Mouse (Mus musculus) G1E (cell line): ENCODE data around the gene Grk2.

Source experiments
- CTCF ChIP-seq: IDR thresholded peaks from 2 replicates; pipeline ENCODE4 v1.5.1; 2012; ENCODE audit warnings: low read depth, low read length, inconsistent platforms, mixed read lengths
- GATA2 ChIP-seq: IDR thresholded peaks from 2 replicates; pipeline ENCODE4 v1.6.1; 2012; ENCODE audit warnings: low read depth, low read length, inconsistent platforms, borderline replicate concordance
- TAL1 ChIP-seq: conservative IDR thresholded peaks from 2 replicates; pipeline ENCODE4 v1.6.1; 2012; ENCODE audit warnings: low read depth, low read length, inconsistent platforms, mixed read lengths

DNA sequence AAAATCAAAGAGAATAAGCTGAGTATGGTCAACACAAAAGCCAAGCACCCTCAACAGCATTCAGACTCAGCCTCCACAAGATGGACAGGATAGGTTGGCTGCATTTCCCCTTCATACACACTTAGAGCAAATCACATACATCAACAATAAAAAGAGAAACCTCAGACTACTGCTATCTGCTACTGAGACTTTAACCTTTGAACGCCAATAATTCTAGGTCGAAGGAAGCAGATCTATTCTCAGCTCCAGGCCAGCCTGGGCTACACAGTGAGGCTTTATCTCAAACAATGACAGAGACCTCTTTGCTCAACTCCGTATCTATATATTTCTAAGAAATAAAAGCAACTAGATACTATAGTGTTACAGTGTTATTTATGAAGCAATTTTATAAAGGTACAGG, 25.3 kb upstream of the Grk2 start:
- TF ChIP-seq CTCF = no peak
- no peak for TF ChIP-seq GATA2
- TF ChIP-seq TAL1 = no peak
